Mouse (Mus musculus) liver (tissue): ENCODE measurements around the gene Paip2b.
"Not testable (repeated sequence)": the region's sequence is repeated elsewhere in the genome, so short reads cannot be mapped to it uniquely, and the experiment has no call there.

Source experiments
- DNase-seq: peaks from one replicate; pipeline ENCODE4 v3.0.0-alpha.2; 2020; ENCODE audit warnings: mixed read lengths

The Paip2b gene

DNA sequence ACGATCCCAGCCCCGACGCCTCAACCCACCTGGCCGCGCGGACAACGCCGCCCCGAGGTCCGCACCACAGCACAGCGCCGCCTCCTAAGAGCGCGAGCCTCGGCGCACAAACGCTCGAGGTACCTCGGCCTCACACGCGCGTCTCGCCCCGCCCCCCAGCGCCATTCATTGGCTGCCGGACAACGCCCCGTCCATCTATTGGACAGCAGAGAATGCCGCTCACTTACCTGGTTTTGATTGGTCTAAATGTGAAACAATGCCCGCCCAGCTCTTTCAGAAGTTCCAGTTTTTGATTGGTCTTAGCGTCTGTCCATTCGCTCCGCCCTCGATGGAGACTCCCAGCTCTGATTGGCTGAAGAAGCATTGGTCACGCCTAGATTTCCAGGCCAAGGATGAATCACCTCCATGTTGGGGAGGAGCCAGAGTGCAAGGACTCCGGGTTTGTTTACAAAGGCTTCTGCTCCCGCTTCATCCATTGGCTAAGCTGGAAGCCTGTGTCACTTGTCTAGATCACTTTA, at the start of gene Paip2b:
Paip2b (minus strand) TSS at position 136 of the 518 bp plus-strand sequence.
- DNase-seq: peak; percentile 97

DNA sequence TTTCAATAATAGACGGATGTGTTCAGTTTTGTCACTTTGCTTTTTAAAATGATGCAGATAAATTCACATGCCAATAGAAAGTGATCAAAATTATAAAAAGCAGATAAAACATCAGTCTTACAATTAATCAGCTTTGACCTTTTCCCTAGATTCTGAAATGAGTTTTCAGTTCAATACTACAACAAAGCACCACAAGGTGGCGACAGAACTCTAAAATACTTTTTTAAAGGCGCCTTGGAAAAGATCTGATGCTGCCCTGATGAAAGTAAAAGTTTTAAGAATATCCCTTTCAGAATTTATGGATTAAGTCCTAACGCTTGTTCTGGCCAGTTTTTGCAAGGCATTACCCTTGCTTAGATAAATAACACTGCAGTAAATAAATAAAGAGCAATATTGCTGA, 48.3 kb upstream of the Paip2b start:
- DNase-seq: peak; percentile 20

GRCm38 (mm10) chr6:83867598-83868585, 36.4 kb upstream of the Paip2b start:
- peak; percentile 59 for DNase-seq

DNA sequence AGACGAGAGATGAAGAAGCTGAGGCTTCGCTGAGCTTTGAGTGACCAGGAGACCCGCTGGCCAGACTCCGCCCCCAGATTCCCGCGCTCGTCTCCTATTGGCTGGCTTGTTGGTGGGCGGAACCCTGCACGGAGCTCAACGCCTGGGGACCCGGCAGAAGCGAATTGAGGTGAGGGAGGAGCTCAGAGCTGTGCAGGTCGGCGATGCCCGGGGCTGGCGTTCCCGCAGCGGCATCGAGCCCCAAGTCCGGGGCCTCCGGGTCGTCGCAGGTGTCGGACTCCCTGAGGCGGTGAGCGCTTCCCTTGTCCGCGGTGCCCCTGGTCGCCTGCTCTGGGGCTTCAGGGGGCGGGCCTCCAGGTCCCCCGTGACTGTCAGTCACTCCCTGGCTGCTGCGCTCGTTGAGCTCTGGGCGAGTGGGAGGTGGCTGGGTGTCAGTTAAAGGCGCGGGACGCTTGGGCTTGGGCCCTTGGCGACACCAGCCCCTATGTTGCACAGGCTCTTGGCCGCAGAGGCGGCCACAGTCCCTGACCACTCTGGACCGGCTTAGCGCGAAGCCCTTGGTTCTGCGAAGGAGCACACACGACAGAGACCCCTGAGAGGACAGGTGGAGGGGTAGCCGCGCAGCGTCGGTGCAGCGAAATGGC, 35.5 kb upstream of the Paip2b start, which contains the start of gene Zfp638:
Zfp638 (plus strand) TSS at position 156 of the 644 bp plus-strand sequence.
- DNase-seq: peak; percentile 93

GRCm38 (mm10) chr6:83866423-83866822, 34.9 kb upstream of the Paip2b start:
- no peak for DNase-seq

DNA sequence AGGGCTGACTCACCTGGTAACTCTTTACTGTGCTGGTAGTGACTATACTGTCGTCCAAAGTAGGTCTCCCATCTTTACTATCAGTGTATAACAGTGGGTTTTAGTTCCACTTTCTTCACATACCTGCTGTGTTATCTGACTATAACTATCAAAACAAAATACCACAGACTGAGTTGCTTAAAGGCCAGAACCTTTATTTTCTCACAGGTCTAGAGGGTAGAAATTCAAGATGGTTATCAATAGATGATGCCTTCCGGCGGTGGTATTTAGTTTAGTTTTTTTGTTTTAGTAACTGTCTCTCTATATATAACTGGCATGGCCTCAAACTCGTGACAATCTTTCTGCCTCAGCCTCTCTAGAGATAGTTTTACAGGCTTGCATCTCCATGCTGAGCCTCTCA, 32.0 kb upstream of the Paip2b start:
- DNase-seq: no peak

DNA sequence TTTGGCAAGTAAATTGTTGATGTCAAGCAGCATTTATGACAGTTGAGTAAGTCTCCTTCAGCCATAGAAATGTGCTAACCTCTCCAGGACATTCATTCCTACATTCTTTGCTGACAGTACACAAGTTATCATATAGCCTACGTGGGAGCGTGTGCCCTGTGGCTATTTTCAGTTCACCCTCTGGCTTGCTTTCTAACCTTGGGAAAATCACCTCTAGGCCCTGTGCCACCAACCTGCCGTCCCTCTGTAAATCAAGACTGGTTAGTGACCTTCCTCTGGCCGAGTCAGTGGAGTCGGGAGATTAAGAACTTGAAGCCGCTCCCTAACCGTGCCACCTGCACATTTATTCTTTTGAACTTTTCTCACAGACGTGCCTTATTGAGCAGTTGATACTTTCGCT, 28.5 kb upstream of the Paip2b start:
- DNase-seq: no peak

DNA sequence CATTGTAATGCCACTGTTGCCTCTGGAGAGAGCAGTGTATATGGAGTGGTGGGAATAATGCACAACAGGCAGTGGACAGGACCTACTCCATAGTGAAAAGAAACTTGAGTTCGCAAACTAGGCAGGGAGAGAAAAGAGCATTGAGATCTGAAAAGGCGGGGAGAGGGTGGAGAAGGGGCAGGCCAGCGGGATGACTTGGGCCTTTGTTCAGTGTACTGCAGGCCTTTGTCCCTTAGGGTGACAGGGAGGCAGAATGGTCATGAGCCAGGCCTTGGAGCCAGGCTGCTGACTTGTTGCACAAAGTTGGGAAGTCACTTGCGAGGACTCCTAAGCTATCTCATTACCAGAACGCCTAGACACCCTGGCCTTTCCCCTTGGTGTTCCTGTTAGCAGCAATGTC, 25.9 kb upstream of the Paip2b start:
- DNase-seq: no peak

DNA sequence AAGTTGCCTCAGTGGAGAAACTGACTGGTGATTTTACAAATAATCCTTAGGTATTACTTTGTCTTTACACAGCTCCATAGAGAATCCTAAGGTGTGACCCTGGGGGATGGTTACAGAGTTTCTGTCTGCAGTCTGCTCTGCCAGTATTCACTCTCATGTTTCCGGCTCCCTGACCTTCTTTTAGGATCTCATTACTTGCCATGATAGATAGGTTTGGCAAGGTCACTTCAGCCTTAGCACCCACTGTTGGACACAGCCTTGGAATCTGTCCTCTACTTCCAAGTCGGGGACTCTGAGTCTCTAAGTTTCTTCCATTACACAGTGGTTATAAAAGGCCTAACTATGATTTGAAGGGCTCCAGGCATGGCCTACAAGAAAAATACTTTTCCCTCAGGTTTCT, 17.9 kb upstream of the Paip2b start:
- DNase-seq: no peak

GRCm38 (mm10) chr6:83846141-83846540, 14.6 kb upstream of the Paip2b start:
- DNase-seq: no peak

- no peak for DNase-seq
Measured at GRCm38 (mm10) chr6:83844913-83845312, 13.4 kb upstream of the Paip2b start.

- DNase-seq: no peak
Measured at GRCm38 (mm10) chr6:83840086-83840485, 8.5 kb upstream of the Paip2b start.

DNA sequence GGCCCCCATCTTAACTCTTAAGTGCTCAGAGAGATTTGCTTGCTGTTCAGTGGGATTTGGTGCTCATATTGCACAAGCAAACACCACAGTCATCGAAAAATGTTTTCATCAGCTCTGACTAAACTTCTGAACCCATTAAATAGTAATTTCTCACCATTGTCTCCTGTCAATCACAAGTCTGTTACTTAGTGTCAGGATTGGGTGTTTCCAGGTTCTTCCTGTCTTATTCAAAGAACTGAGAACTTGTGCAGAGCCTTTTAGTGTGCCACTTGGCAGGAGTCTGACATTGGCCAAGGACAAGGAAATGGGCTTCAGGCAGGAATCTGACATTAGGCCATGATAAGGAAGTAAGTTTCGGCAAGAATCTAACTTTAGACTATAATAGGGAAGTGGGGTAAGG, 6.5 kb upstream of the Paip2b start:
- DNase-seq: no peak

- no peak for DNase-seq
Measured at GRCm38 (mm10) chr6:83836826-83837225, 5.3 kb upstream of the Paip2b start.

DNA sequence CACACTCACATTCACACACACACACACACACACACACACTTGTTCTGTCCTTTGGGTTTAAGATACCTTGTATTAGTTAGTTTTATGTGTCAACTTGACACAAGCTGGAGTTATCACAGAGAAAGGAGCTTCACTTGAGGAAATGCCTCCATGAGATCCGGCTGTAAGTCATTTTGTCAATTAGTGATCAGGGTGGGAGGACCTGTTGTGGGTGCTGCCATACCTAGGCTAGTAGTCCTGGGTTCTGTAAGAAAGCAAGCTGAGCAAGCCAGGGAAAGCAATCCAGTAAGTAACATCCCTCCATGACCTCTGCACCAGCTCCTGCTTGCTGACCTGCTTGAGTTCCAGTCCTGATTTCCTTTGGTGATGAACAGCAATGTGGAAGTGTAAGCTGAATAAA, 852 bp upstream of the Paip2b start:
- DNase-seq: not testable (repeated sequence)

DNA sequence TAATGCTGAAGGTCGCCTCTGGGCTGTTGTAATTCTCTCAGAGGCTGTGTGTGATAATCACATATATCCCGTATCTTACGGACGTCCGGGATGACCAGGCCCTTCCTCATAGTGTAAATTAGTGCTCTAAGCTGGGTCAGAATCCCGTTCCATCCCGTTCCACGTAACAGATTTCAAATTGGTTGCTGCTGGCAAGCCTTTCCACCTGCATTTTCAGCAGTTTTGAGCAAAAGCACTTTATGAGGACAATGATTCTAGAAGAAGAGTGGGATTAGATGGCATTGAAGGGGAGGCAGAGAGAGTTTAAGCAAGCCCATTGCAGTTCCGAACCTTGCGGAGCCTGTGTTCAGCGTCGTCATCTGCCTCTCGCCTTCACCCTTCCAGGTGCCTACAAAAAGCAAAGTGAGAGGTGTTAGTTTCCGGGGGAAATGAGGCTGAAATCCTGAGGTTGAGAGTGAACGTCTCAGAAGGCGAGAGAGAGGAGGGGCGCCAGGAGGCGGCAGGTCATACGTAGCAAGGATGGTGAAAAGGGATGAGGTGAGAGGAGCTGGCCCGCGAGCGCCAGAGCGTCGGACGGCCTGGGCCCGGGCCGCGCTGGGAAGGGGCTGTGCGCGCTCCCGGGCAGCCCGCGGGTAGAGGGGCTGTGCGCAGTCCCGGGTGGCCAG, 468 bp downstream of the Paip2b start:
- DNase-seq: no peak

GRCm38 (mm10) chr6:83821856-83822255, 9.7 kb downstream of the Paip2b start:
- DNase-seq: no peak

DNA sequence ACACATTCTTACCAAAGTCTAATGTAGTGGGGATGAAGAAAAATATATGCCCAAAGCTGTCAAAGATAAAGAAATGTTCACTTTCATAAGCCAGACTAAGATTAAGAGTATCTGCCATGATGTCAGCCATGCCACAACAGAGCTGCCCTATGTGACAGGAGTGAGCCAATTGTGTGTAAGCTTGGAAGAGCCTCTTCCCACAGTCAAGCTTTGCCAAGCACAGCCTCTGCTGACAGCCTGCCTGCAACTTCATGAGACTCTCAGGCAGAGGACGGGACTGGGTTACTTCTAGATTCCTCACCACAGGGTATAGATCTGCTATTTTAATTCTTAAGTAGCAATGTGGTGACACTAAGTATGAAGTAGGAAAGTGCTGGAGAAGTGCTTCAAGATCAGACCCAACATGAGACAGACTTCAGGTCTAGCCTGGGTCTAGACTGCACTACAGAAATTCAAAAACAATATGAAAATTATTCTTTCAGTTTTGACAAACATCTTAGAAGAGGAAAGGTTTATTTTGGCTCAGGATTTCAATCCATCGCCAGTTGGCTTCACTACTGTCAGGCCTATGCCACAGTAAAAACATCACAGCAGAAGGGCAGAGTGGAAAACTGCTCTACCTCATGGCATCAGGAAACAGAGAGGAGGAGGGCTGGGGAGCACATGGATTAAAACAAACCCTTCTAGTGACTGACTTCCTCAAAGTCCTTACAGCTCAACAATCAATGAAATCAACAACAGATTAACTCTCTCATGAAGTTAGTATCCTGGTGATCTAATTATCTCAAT, 10.6 kb downstream of the Paip2b start:
- no peak for DNase-seq

DNA sequence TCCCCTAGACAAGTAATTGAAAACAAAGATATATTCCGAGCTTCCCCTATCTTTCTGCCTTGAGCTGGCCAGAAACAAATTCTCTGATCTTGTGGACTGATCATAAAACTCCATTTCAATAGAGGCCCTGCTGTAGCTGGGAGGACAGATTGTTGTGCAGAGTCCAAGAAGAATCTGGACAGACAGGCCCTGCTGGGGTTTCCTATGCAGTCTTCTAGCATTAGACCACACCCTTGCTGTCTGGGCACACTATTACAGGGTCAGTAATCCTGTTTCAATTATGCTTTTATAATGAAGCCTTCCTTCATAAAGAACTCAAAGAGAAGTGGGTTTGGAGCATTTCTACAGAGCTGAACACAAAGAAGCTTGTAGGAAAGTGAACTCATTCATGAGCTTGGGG, 12.5 kb downstream of the Paip2b start:
- no peak for DNase-seq

GRCm38 (mm10) chr6:83815801-83816200, 15.7 kb downstream of the Paip2b start:
- no peak for DNase-seq

GRCm38 (mm10) chr6:83802846-83803245, 28.7 kb downstream of the Paip2b start:
- DNase-seq: no peak

DNA sequence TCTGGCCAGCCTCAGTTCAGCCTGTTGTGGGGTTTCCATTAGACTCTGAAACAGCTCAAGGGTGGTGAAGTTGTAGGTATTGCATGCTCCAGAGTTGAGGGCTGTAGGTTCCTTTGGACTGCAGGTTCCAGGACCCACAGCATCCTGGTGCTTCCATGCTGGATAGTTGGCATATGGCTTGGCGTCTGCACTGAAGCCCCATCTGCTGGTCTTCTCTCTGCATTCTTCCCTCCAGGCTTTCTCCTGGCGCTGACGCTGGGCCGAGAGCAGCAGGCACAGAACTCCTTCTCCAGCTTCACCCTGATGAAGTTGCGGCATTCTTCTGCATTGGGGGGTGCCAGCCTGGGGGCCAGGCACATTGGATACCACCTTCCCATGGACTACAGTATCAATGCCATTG, 29.5 kb downstream of the Paip2b start:
- no peak for DNase-seq
